Mouse (Mus musculus) neural tube, embryonic 13.5 days (tissue): ENCODE results near the gene Itgb2. TPM values are rescaled to one million over a fixed set of nuclear protein-coding genes. Genes with fewer than 3 reads are reported as not detected.

Experiments
- ATAC-seq: fragments of 200-750 bp; cut with Nextera tagmentation; 2 replicates; pipeline ENCODE4 v1.8.0; 2017; ENCODE audit warnings: low read depth, mild to moderate bottlenecking, moderate TSS enrichment, moderate library complexity
- H3K27ac ChIP-seq: fragments of 300-500 bp; sonication (generic); replicated peaks from 2 replicates; pipeline ENCODE4 v1.5.1; 2015; ENCODE audit warnings: moderate library complexity, mild to moderate bottlenecking, inconsistent platforms
- H3K27me3 ChIP-seq: fragments of 300-500 bp; sonication (generic); 2 replicates; pipeline ENCODE4 v1.6.1; 2015; ENCODE audit warnings: mild to moderate bottlenecking, inconsistent platforms
- H3K36me3 ChIP-seq: fragments of 300-500 bp; sonication (generic); 2 replicates; pipeline ENCODE4 v1.6.1; 2015; ENCODE audit warnings: mild to moderate bottlenecking, inconsistent platforms
- H3K4me1 ChIP-seq: fragments of 300-500 bp; sonication (generic); replicated peaks from 2 replicates; pipeline ENCODE4 v1.6.1; 2015; ENCODE audit warnings: inconsistent platforms
- H3K4me2 ChIP-seq: fragments of 300-500 bp; sonication (generic); 2 replicates; pipeline ENCODE4 v1.6.1; 2015; ENCODE audit warnings: inconsistent platforms, mild to moderate bottlenecking, moderate library complexity
- H3K4me3 ChIP-seq: fragments of 300-500 bp; sonication (generic); 2 replicates; pipeline ENCODE4 v1.5.1; 2015; ENCODE audit warnings: mild to moderate bottlenecking, inconsistent platforms
- H3K9ac ChIP-seq: fragments of 300-500 bp; sonication (generic); 2 replicates; pipeline ENCODE4 v1.6.1; 2015; ENCODE audit warnings: moderate library complexity, mild to moderate bottlenecking, inconsistent platforms
- H3K9me3 ChIP-seq: fragments of 300-500 bp; sonication (generic); 2 replicates; pipeline ENCODE4 v1.6.1; 2016; ENCODE audit warnings: inconsistent platforms
- WGBS: fragments of 180-500 bp; shearing (Covaris S2); methylation state at CpG from one replicate; pipeline ENCODE4 v1.1.7; 2015; 5-methylcytosine and 5-hydroxymethylcytosine counted together
- polyA plus RNA-seq: library from polyadenylated mRNA; unstranded; fragments of >200 nt; fragmentation: Nextera tagmentation; extraction: Ambion mirVana; gene quantifications from 2 replicates; pipeline ENCODE4 v1.2.1, GENCODE M21; 2015

The Itgb2 gene
- polyA plus RNA-seq, 1 experiment from 2014 or later: 1.0 TPM

- Histone ChIP-seq H3K4me3 (no peak overlapping the region), H3K27ac (no peak overlapping the region), H3K4me1 (no peaks in the 10 kb centered on the region), H3K4me2 (no peak overlapping the region), H3K9me3 (no peaks in the 10 kb centered on the region), H3K36me3 (no peaks in the 10 kb centered on the region), H3K9ac (no peak overlapping the region), H3K27me3 (no peaks in the 10 kb centered on the region)
- 84% methylated on average over 7 of the region's 7 CpGs for WGBS
- ATAC-seq: no peak
Measured at GRCm38 (mm10) chr10:77539320-77539945, 9.4 kb downstream of the Itgb2 start.

GRCm38 (mm10) chr10:77540576-77541102 is 10.6 kb downstream of the Itgb2 start:
- H3K4me2 ChIP-seq: no peak overlapping the region
- no peaks in the 10 kb centered on the region for H3K9me3 ChIP-seq
- no peak overlapping the region for H3K9ac ChIP-seq
- no peak overlapping the region for H3K27ac ChIP-seq
- ATAC-seq: no peak
- no peaks in the 10 kb centered on the region for H3K4me1 ChIP-seq
- H3K4me3 ChIP-seq: no peak overlapping the region
- H3K36me3 ChIP-seq: no peaks in the 10 kb centered on the region
- 82% methylated on average over 4 of the region's 4 CpGs for WGBS
- H3K27me3 ChIP-seq: no peaks in the 10 kb centered on the region

- H3K9ac ChIP-seq: no peak overlapping the region
- 82% methylated on average over 10 of the region's 10 CpGs for WGBS
- ATAC-seq: no peak
- no peak overlapping the region for H3K27ac ChIP-seq
- H3K9me3 ChIP-seq: no peaks in the 10 kb centered on the region
- no peak overlapping the region for H3K4me3 ChIP-seq
- H3K4me2 ChIP-seq: no peak overlapping the region
- H3K4me1 ChIP-seq: no peaks in the 10 kb centered on the region
- H3K36me3 ChIP-seq: no peaks in the 10 kb centered on the region
- no peaks in the 10 kb centered on the region for H3K27me3 ChIP-seq
Measured at GRCm38 (mm10) chr10:77541864-77542666, 12.0 kb downstream of the Itgb2 start.

DNA sequence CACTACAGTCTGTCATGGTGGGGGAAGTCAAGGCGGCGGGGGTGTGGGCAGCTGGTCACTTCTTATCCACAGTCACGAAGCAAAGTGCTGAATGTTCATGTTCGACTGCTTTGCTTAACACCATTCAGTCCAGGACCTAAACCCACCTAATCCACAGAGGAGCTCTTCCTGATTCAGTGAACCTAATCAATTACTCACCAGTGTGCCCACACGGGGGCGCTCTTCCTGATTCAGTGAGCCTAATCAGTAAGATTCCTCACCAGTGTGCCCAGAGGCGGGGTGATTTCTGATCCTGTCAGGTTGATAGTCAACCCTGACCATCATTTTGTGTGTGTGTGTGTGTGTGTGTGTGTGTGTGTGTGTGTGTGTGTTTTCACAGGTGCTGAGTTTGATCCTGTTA is 13.2 kb downstream of the Itgb2 start:
- Histone ChIP-seq H3K4me2 (no peak overlapping the region), H3K36me3 (no peaks in the 10 kb centered on the region), H3K27ac (no peak overlapping the region), H3K9ac (no peak overlapping the region), H3K9me3 (no peaks in the 10 kb centered on the region), H3K27me3 (no peaks in the 10 kb centered on the region), H3K4me1 (no peaks in the 10 kb centered on the region), H3K4me3 (no peak overlapping the region)
- 39% methylated on average over 7 of the region's 7 CpGs for WGBS
- no peak for ATAC-seq

DNA sequence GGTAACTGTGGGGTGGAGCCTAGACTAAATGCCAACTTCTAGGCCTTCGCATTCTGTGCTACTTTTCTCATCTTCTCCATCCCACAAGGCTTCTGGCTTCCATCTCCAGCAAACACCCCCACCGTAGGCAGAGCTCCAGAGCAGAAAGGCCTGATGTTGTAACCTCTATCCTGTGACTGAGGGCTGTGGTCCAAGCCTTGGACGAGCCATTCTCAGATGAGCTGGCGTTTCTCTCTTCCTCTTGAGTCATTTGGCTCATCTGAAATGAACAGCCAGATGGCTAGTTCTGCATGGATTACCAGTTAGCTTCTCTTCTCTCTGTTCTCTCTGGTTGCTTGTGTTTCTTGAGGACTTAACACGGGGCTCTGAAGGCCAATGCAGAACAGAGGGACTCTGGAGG is 14.9 kb downstream of the Itgb2 start:
- 72% methylated on average over 5 of the region's 5 CpGs for WGBS
- no peak for ATAC-seq
- no peaks in the 10 kb centered on the region for H3K4me1 ChIP-seq

DNA sequence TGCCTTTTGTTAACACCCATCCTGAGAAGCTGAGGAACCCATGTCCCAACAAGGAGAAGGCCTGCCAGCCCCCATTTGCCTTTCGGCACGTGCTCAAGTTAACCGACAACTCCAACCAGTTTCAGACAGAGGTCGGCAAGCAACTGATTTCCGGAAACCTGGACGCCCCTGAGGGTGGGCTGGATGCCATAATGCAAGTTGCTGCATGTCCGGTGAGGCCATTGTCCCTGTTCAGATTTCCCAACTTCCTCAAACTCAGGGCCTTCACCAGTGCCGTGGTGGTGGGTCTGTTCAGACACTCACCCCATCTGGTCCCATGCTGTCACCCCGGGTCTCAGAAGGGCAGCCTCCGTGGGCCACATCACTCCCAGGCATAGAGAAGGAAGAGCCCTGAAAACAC is 18.5 kb downstream of the Itgb2 start:
- 90% methylated on average over 10 of the region's 10 CpGs for WGBS
- ATAC-seq: no peak

More for the DNA sequence above, 14.9 kb downstream of the Itgb2 start:
- Histone ChIP-seq H3K4me2 (no peak overlapping the region), H3K27me3 (no peaks in the 10 kb centered on the region), H3K9me3 (no peaks in the 10 kb centered on the region), H3K9ac (no peak overlapping the region), H3K36me3 (no peaks in the 10 kb centered on the region), H3K27ac (no peak overlapping the region), H3K4me3 (no peak overlapping the region)

GRCm38 (mm10) chr10:77550874-77551273 is 20.8 kb downstream of the Itgb2 start:
- 75% methylated on average over 11 of the region's 11 CpGs for WGBS
- Histone ChIP-seq H3K4me3 (no peak overlapping the region), H3K9ac (no peak overlapping the region), H3K4me1 (no peaks in the 10 kb centered on the region), H3K27me3 (no peaks in the 10 kb centered on the region), H3K9me3 (no peaks in the 10 kb centered on the region), H3K4me2 (no peak overlapping the region), H3K36me3 (no peaks in the 10 kb centered on the region), H3K27ac (no peak overlapping the region)
- no peak for ATAC-seq

More for the DNA sequence above, 18.5 kb downstream of the Itgb2 start:
- no peaks in the 10 kb centered on the region for H3K27me3 ChIP-seq
- H3K4me1 ChIP-seq: no peaks in the 10 kb centered on the region
- H3K27ac ChIP-seq: no peak overlapping the region
- no peak overlapping the region for H3K4me2 ChIP-seq
- H3K36me3 ChIP-seq: no peaks in the 10 kb centered on the region
- no peak overlapping the region for H3K4me3 ChIP-seq
- H3K9me3 ChIP-seq: no peaks in the 10 kb centered on the region
- H3K9ac ChIP-seq: no peak overlapping the region

- Histone ChIP-seq H3K4me3 (no peak overlapping the region), H3K27me3 (no peaks in the 10 kb centered on the region), H3K27ac (no peak overlapping the region), H3K36me3 (no peaks in the 10 kb centered on the region), H3K4me1 (no peaks in the 10 kb centered on the region), H3K9ac (no peak overlapping the region), H3K4me2 (no peak overlapping the region), H3K9me3 (no peaks in the 10 kb centered on the region)
- 90% methylated on average over 5 of the region's 5 CpGs for WGBS
- ATAC-seq: no peak
Measured at GRCm38 (mm10) chr10:77552162-77552561, 22.1 kb downstream of the Itgb2 start.

GRCm38 (mm10) chr10:77553285-77553684 is 23.2 kb downstream of the Itgb2 start:
- Histone ChIP-seq H3K4me3 (no peak overlapping the region), H3K9me3 (no peaks in the 10 kb centered on the region), H3K9ac (no peak overlapping the region), H3K4me2 (no peak overlapping the region), H3K27me3 (no peaks in the 10 kb centered on the region), H3K4me1 (no peaks in the 10 kb centered on the region), H3K36me3 (no peaks in the 10 kb centered on the region), H3K27ac (no peak overlapping the region)
- WGBS: 82% methylated on average over 4 of the region's 4 CpGs
- ATAC-seq: no peak

GRCm38 (mm10) chr10:77554918-77555317 is 24.9 kb downstream of the Itgb2 start:
- Histone ChIP-seq H3K27ac (no peak overlapping the region), H3K27me3 (no peaks in the 10 kb centered on the region), H3K9ac (no peak overlapping the region), H3K4me3 (no peak overlapping the region), H3K4me1 (no peaks in the 10 kb centered on the region), H3K4me2 (no peak overlapping the region), H3K9me3 (no peaks in the 10 kb centered on the region), H3K36me3 (no peaks in the 10 kb centered on the region)
- no peak for ATAC-seq
- 88% methylated on average over 4 of the region's 4 CpGs for WGBS

DNA sequence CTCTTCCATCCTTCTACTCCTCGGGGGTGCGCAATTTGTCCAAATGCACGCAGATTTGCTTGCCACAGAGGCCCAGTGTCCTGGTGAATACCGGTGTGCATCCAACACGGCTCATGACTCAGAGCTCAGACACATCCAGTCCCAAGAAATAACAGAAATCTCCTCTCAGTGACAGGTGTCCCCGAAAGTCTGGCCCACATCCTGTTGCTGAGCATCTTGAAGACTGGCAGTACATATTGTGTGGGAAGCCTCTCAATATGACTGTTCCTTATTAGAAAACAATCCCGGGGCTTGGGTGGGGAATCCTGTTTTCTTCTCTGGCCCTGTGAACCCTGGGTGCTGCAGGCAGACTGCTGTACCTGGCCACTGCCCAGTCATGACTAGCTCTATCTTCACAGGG is 26.6 kb downstream of the Itgb2 start:
- H3K9ac ChIP-seq: no peak overlapping the region
- no peak overlapping the region for H3K4me3 ChIP-seq
- ATAC-seq: no peak
- no peaks in the 10 kb centered on the region for H3K27me3 ChIP-seq
- H3K4me2 ChIP-seq: no peak overlapping the region
- no peaks in the 10 kb centered on the region for H3K9me3 ChIP-seq
- H3K27ac ChIP-seq: no peak overlapping the region
- no peaks in the 10 kb centered on the region for H3K36me3 ChIP-seq
- no peaks in the 10 kb centered on the region for H3K4me1 ChIP-seq
- WGBS: 95% methylated on average over 7 of the region's 7 CpGs

- Histone ChIP-seq H3K27me3 (no peaks in the 10 kb centered on the region), H3K9me3 (no peaks in the 10 kb centered on the region), H3K4me2 (no peak overlapping the region), H3K9ac (no peak overlapping the region), H3K4me3 (no peak overlapping the region), H3K36me3 (no peaks in the 10 kb centered on the region), H3K27ac (no peak overlapping the region), H3K4me1 (no peaks in the 10 kb centered on the region)
- ATAC-seq: no peak
- 90% methylated on average over 4 of the region's 4 CpGs for WGBS
Measured at GRCm38 (mm10) chr10:77557641-77558040, 27.6 kb downstream of the Itgb2 start.
